Mouse (Mus musculus) layer of hippocampus, adult 2 months (tissue): ENCODE data around the gene Gm8453. TPM values are rescaled to one million over a fixed set of nuclear protein-coding genes. Genes with fewer than 3 reads are reported as not detected.
"Not testable (repeated sequence)": the region's sequence is repeated elsewhere in the genome, so short reads cannot be mapped to it uniquely, and the experiment has no call there.

ENCODE experiments used
- DNase-seq, 2 experiments: peaks; one replicate each; pipeline ENCODE4 v3.0.0; 2022; ENCODE audit warnings: low spot score in 2 of 2
- H3K27ac ChIP-seq: fragments of 200-600 bp; 2 replicates; pipeline ENCODE4 v1.8.1; 2022
- H3K4me3 ChIP-seq: fragments of 200-600 bp; 2 replicates; pipeline ENCODE4 v1.8.1; 2022; ENCODE audit warnings: mild to moderate bottlenecking
- long read RNA-seq, 2 experiments: library from polyadenylated mRNA; stranded (forward); transcript quantifications; one replicate each; pipeline ENCODE4 v2.0.0; 2021; ENCODE audit warnings: borderline mapping rate in 2 of 2
- total RNA-seq, 2 experiments: library from RNA; stranded (reverse); gene quantifications; 2 replicates each; pipeline ENCODE4 v1.2.3; 2021

Gene Gm8453
- not detected for total RNA-seq
- long read RNA-seq, experiment 1 = 0 reads
- long read RNA-seq, experiment 2 = 0 reads

- H3K4me3 ChIP-seq, DNase-seq, H3K27ac ChIP-seq: not testable (repeated sequence)
Observed at GRCm38 (mm10) chr7:22229384-22229783, at the start of gene Gm8453. Gm8453 (minus strand) TSS chr7:22229484.

GRCm38 (mm10) chr7:22201164-22201563, 28.1 kb downstream of the Gm8453 start, which contains the start of gene Gm8653:
Gm8653 (minus strand) TSS chr7:22201264.
- not testable (repeated sequence) for H3K4me3 ChIP-seq, H3K27ac ChIP-seq, DNase-seq

- not testable (repeated sequence) for H3K4me3 ChIP-seq, DNase-seq, H3K27ac ChIP-seq
Observed at GRCm38 (mm10) chr7:22189077-22189476, 40.2 kb downstream of the Gm8453 start, which contains the start of gene Vmn1r143. Vmn1r143 (plus strand) TSS chr7:22189377.

Other genes starting within 250 kb of the Gm8453 start
- not detected for gene Vmn1r137, start 234.9 kb downstream of the Gm8453 start, total RNA-seq
- not detected for gene Vmn1r138, start 200.6 kb downstream of the Gm8453 start, total RNA-seq
- not detected for gene Gm6176, start 173.2 kb downstream of the Gm8453 start, total RNA-seq
- not detected for gene Vmn1r139, start 160.4 kb downstream of the Gm8453 start, total RNA-seq
- gene Gm16451, start 111.2 kb downstream of the Gm8453 start, total RNA-seq = not detected
- gene Gm10666, start 94.7 kb downstream of the Gm8453 start, total RNA-seq = not detected
- not detected for gene Vmn1r142, start 65.4 kb downstream of the Gm8453 start, total RNA-seq
- not detected for gene Vmn1r143, start 40.1 kb downstream of the Gm8453 start, total RNA-seq
- not detected for gene Gm8653, start 28.2 kb downstream of the Gm8453 start, total RNA-seq
- not detected for gene Gm4187, start 100.2 kb upstream of the Gm8453 start, total RNA-seq
- gene Gm8660, start 141.6 kb upstream of the Gm8453 start, total RNA-seq = not detected
- not detected for gene Vmn1r148, start 184.1 kb upstream of the Gm8453 start, total RNA-seq
- gene Vmn1r149, start 208.7 kb upstream of the Gm8453 start, total RNA-seq = not detected
- not detected for gene Gm10665, start 234.6 kb upstream of the Gm8453 start, total RNA-seq